Mouse (Mus musculus) olfactory bulb, adult 2 months (tissue): Measurements from ENCODE around the gene Slco3a1. TPM values are rescaled to one million over a fixed set of nuclear protein-coding genes. Genes with fewer than 3 reads are reported as not detected.

ENCODE experiments used
- H3K27ac ChIP-seq: fragments of 200-500 bp; 2 replicates; pipeline ENCODE4 v1.5.1; 2012; ENCODE audit warnings: low read depth, low read length; ENCODE audit not compliant: insufficient read depth
- H3K4me1 ChIP-seq: fragments of 200-500 bp; 2 replicates; pipeline ENCODE4 v1.6.1; 2012; ENCODE audit warnings: low read length; ENCODE audit not compliant: control insufficient read depth, insufficient read depth
- H3K4me3 ChIP-seq: fragments of 200-500 bp; 2 replicates; pipeline ENCODE4 v1.5.1; 2012; ENCODE audit warnings: mild to moderate bottlenecking, low read depth, low read length, moderate library complexity; ENCODE audit not compliant: insufficient read depth
- CTCF ChIP-seq: fragments of 200-500 bp; IDR thresholded peaks from 2 replicates; pipeline ENCODE4 v1.5.1; 2012; ENCODE audit warnings: low read depth, mild to moderate bottlenecking, low read length, moderate library complexity; ENCODE audit not compliant: insufficient read depth
- POLR2A ChIP-seq: fragments of 200-500 bp; IDR thresholded peaks from 2 replicates; pipeline ENCODE4 v1.6.1; 2012; ENCODE audit warnings: mild to moderate bottlenecking, low read depth, low read length, moderate library complexity; ENCODE audit not compliant: insufficient read depth
- WGBS: fragments of 180-500 bp; shearing (Covaris S2); methylation state at CpG from one replicate; pipeline ENCODE4 v1.1.7; 2018; 5-methylcytosine and 5-hydroxymethylcytosine counted together
- polyA plus RNA-seq: library from polyadenylated mRNA; stranded (reverse); fragments of >200 nt; gene quantifications from 2 replicates; pipeline ENCODE4 v1.2.4, GENCODE M21; 2012; ENCODE audit warnings: low replicate concordance; ENCODE audit not compliant: missing spikeins, insufficient read depth, insufficient read length

Slco3a1 gene
- polyA plus RNA-seq, 1 experiment, result not detected

DNA sequence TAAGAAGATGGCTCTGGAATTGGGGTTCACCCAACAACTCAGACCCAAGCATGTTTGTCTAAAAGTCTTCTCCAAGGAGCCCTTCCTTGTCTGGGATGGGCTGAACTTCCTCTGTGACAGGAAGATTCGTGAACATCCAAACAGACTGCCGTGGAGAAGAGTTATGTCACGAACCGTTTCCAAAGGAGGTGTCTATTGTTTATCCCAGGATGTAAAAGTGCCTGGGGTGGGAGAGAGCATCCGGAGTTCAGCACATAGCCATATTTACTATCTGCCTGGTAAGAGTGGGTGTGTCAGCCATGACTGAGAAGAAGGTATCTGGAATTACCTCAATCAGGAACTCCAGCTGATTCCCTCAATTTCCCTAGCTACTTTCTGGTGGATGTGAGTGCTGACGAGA, 35.2 kb downstream of the Slco3a1 start:
- 87% methylated on average over 6 of the region's 6 CpGs for WGBS
- no peak overlapping the region for H3K4me3 ChIP-seq
- TF ChIP-seq CTCF (no peak), POLR2A (no peak)

DNA sequence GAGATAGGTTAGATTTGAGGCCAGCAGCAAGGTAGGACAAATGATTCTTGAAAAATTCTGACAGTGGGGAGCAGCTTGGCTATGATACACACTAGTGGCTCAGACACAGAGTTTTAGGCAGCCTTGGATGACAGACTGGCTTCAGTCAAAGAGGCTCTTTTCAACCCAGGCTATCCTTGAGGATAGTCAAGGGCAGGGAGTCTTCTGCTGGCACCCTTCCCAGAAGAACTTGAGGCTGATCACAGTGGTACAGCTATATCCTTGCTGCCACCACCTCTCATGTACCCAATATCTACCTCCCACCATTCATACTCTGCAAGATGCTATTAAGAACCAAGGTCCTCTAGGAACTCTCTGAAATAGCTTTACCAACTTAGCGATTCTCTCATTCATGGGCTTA, 35.8 kb downstream of the Slco3a1 start:
- no peak overlapping the region for H3K27ac ChIP-seq
- TF ChIP-seq POLR2A (no peak), CTCF (no peak)
- WGBS, result 98% methylated on average over 1 of the region's 1 CpGs

More for the DNA sequence above, 35.2 kb downstream of the Slco3a1 start:
- no peak overlapping the region for H3K27ac ChIP-seq
- H3K4me1 ChIP-seq, result no peaks in the 10 kb centered on the region

GRCm38 (mm10) chr7:74518255-74518654, 36.3 kb downstream of the Slco3a1 start:
- TF ChIP-seq POLR2A, result no peak
- TF ChIP-seq CTCF, result no peak
- WGBS, result 89% methylated on average over 5 of the region's 5 CpGs
- Histone ChIP-seq H3K4me3 (no peak overlapping the region), H3K4me1 (no peaks in the 10 kb centered on the region), H3K27ac (no peak overlapping the region)

More for the DNA sequence above, 35.8 kb downstream of the Slco3a1 start:
- no peaks in the 10 kb centered on the region for H3K4me1 ChIP-seq
- no peak overlapping the region for H3K4me3 ChIP-seq

- no peak overlapping the region for H3K27ac ChIP-seq
- no peak overlapping the region for H3K4me3 ChIP-seq
- peaks cover 4% of the 10 kb centered on the region; the same call in 1 of the 2 replicates for H3K4me1 ChIP-seq
- WGBS, result 53% methylated on average over 1 of the region's 1 CpGs
- TF ChIP-seq CTCF (no peak), POLR2A (no peak)
These were observed 43.9 kb downstream of the Slco3a1 start for GRCm38 (mm10) chr7:74510676-74511075.

- H3K4me3 ChIP-seq, result no peak overlapping the region
- no peak for TF ChIP-seq CTCF
- no peak for TF ChIP-seq POLR2A
- peaks cover 6% of the 10 kb centered on the region; the same call in 1 of the 2 replicates for H3K4me1 ChIP-seq
- 71% methylated on average over 4 of the region's 4 CpGs for WGBS
- H3K27ac ChIP-seq, result no peak overlapping the region
These were observed 46.4 kb downstream of the Slco3a1 start for GRCm38 (mm10) chr7:74508205-74508604.

DNA sequence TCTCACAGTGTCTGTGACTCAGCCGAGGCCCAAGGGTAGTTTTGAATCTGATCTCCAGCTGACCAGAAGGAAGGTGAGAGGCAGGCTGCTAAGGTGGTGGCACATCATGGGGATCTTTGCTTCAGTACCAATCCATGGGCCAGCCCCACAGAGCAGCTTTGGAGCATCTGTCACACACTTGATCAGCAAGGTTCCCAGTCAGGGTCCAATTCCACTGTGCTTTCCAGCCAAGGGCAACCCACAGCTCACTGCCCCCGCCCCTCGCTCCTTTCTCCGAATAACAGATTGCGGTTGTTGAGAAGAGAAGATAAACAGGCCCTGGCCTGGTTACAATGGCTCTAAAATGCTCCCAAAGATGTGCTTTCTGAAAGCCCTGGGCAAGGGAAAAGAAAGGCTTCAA, 47.7 kb downstream of the Slco3a1 start:
- Histone ChIP-seq H3K27ac (no peak overlapping the region), H3K4me1 (peaks cover 6% of the 10 kb centered on the region; the same call in 1 of the 2 replicates), H3K4me3 (no peak overlapping the region)
- 79% methylated on average over 5 of the region's 5 CpGs for WGBS
- TF ChIP-seq POLR2A, result no peak
- TF ChIP-seq CTCF, result no peak

DNA sequence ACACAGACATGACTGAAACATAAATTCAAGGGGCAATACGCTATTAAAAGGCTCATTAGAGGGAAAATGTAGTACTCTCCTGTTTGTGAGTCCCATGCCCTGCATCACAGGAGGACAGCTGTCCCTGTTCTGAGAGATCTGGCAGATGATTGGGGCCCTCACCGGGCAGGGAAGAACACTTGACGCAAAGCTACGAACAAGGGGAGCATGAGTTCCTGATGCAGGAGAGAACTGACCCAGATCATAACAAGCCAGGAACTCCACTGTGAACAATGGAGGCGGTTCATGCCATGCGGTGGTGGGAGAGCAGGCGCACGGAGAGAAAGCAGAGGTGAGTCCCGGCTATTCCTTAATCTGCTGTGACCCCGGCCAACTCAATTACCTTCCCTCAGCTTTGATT, 48.9 kb downstream of the Slco3a1 start:
- H3K4me1 ChIP-seq, result peaks cover 6% of the 10 kb centered on the region; the same call in 1 of the 2 replicates
- TF ChIP-seq CTCF (no peak), POLR2A (no peak)
- 81% methylated on average over 10 of the region's 10 CpGs for WGBS
- H3K27ac ChIP-seq, result no peak overlapping the region
- H3K4me3 ChIP-seq, result no peak overlapping the region

DNA sequence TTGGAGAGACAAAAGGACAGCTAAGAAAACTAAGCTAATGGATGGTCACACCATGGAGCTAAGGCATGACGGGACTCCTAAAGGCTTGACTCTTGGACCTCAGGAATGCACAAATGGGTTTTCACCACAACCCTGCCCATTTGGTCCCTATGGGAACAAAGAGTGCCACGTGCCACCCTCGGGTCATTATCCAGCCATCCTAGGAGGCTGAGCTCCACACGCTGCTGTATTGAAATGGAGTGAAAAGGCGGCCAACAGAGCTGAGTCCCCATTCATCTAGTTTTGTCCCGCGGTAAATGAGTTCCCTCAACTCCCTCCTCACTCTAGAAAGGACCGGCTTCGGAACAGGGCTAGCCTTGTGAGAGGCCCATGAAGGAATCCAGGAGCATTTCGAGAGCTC, 53.4 kb downstream of the Slco3a1 start:
- no peak overlapping the region for H3K27ac ChIP-seq
- peaks cover 2% of the 10 kb centered on the region; the same call in 1 of the 2 replicates for H3K4me1 ChIP-seq
- TF ChIP-seq CTCF (no peak), POLR2A (no peak)
- no peak overlapping the region for H3K4me3 ChIP-seq
- WGBS, result 63% methylated on average over 10 of the region's 10 CpGs

DNA sequence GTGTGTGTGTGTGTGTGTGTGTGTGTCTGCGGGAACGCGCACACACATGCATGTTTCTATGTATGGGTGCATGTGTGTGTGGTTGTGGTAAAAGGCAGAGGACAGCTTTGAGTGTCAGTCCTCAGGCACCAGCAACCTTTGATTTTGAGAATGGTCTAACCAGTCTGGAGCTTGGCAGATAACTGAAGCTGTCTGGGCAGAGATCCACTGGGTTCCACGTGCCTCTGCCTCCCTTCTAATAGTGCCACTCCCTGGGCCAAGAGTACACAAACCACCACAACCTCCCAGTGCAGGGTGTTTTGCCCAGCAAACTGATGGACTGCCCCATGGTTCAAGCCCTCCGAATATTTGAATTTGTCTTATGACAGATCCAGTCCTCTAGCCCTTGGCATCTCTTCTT, 55.1 kb downstream of the Slco3a1 start:
- 89% methylated on average over 5 of the region's 5 CpGs for WGBS
- Histone ChIP-seq H3K4me3 (no peak overlapping the region), H3K27ac (no peak overlapping the region), H3K4me1 (no peaks in the 10 kb centered on the region)
- TF ChIP-seq POLR2A (no peak), CTCF (no peak)
